Mouse (Mus musculus) ES-E14 (cell line): ENCODE measurements around the gene Add3.

Experiments used
- HCFC1 ChIP-seq: IDR thresholded peaks from 2 replicates; pipeline ENCODE4 v1.6.1; 2012; ENCODE audit warnings: low read length, inconsistent platforms, borderline replicate concordance; ENCODE audit not compliant: insufficient read depth
- MAFK ChIP-seq: IDR thresholded peaks from 2 replicates; pipeline ENCODE4 v1.6.1; 2014; ENCODE audit warnings: mild to moderate bottlenecking, low read depth, low read length, inconsistent platforms; ENCODE audit not compliant: insufficient read depth
- ZC3H11A ChIP-seq: IDR thresholded peaks from 2 replicates; pipeline ENCODE4 v1.6.1; 2012; ENCODE audit warnings: low read depth, mild to moderate bottlenecking, inconsistent platforms, low read length, borderline replicate concordance

DNA sequence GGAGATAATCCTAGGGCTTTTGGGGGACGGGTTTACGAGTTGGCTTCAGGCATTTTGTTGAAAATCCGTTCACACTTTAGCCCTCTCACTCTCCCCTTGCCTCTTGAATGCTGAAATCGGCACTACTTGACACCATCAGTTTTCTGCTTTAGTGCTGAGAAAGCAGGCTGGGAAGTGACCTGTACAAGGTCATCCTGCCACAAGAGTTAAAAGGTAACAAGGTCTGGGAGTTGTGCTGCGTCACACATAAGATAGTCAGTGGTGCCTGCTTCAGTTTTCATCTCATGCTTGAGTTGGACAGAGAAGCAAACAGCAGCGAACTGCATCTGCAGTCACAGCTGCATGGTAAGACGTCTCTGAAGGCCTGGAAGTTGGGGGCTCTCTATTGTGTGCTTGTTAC is 57.5 kb downstream of the Add3 start:
- TF ChIP-seq ZC3H11A = no peak
- TF ChIP-seq MAFK = no peak
- TF ChIP-seq HCFC1 = no peak
